Mouse (Mus musculus) neural tube, embryonic 12.5 days (tissue): ENCODE results near the gene Prr15l. TPM values are rescaled to one million over a fixed set of nuclear protein-coding genes. Genes with fewer than 3 reads are reported as not detected.
A peak's percentile ranks its signal among the peaks of the same experiment; 100 is the strongest.

Experiments used
- ATAC-seq: fragments of 200-750 bp; cut with Nextera tagmentation; 2 replicates; pipeline ENCODE4 v1.8.0; 2017; ENCODE audit warnings: low read depth, mild to moderate bottlenecking, moderate TSS enrichment, moderate library complexity; ENCODE audit not compliant: low FRiP score
- H3K27ac ChIP-seq: fragments of 300-500 bp; sonication (generic); 2 replicates; pipeline ENCODE4 v1.5.1; 2016
- H3K27me3 ChIP-seq: fragments of 300-500 bp; sonication (generic); replicated peaks from 2 replicates; pipeline ENCODE4 v1.6.1; 2016; ENCODE audit warnings: mild to moderate bottlenecking
- H3K36me3 ChIP-seq: fragments of 300-500 bp; sonication (generic); 2 replicates; pipeline ENCODE4 v1.6.1; 2016; ENCODE audit warnings: mild to moderate bottlenecking
- H3K4me1 ChIP-seq: fragments of 300-500 bp; sonication (generic); 2 replicates; pipeline ENCODE4 v1.6.1; 2016
- H3K4me2 ChIP-seq: fragments of 300-500 bp; sonication (generic); replicated peaks from 2 replicates; pipeline ENCODE4 v1.6.1; 2016; ENCODE audit warnings: mild to moderate bottlenecking
- H3K4me3 ChIP-seq: fragments of 300-500 bp; sonication (generic); 2 replicates; pipeline ENCODE4 v1.5.1; 2016
- H3K9ac ChIP-seq: fragments of 300-500 bp; sonication (generic); 2 replicates; pipeline ENCODE4 v1.6.1; 2016; ENCODE audit warnings: mild to moderate bottlenecking
- H3K9me3 ChIP-seq: fragments of 300-500 bp; sonication (generic); 2 replicates; pipeline ENCODE4 v1.6.1; 2016; ENCODE audit warnings: mild to moderate bottlenecking
- WGBS: fragments of 180-500 bp; shearing (Covaris S2); methylation state at CpG from one replicate; pipeline ENCODE4 v1.1.7; 2016; 5-methylcytosine and 5-hydroxymethylcytosine counted together
- polyA plus RNA-seq: library from polyadenylated mRNA; unstranded; fragments of >200 nt; fragmentation: Nextera tagmentation; extraction: Ambion mirVana; gene quantifications from 2 replicates; pipeline ENCODE4 v1.2.1, GENCODE M21; 2016

Gene Prr15l
- polyA plus RNA-seq, 1 experiment from 2014 or later: 0.61 TPM

GRCm38 (mm10) chr11:96926587-96926986, 1.3 kb upstream of the Prr15l start:
- Histone ChIP-seq H3K36me3 (no peaks in the 10 kb centered on the region), H3K4me1 (0 out of 2 replicates have a peak, but pooled peaks cover 7% of the 10 kb centered on the region), H3K9me3 (no peaks in the 10 kb centered on the region), H3K4me3 (no peak overlapping the region), H3K27ac (no peak overlapping the region), H3K4me2 (no peak overlapping the region), H3K27me3 (peaks cover 23% of the 10 kb centered on the region), H3K9ac (no peak overlapping the region)
- WGBS: 83% methylated on average over 5 of the region's 5 CpGs
- ATAC-seq: no peak

DNA sequence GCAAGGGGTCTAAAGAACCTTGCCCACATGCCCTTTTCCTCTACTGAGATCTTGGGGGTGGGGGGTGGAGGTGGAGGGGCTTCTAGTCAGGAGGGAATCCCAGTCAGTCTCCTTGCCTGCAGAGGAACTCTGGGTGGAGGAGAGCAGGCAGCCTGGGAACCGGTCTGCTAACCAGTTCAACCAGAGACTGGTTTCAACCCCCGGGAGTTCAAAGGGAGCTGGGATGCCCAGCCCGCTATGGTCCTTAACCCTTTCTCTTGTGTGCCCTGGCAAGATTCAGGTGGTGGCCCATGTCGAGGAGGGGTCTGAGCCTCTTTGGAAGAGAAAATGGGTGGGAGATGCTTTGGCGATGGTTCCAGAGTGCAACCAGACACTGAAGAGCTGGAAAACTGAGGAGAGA, 787 bp downstream of the Prr15l start:
- Histone ChIP-seq H3K27ac (no peak overlapping the region), H3K4me1 (0 out of 2 replicates have a peak, but pooled peaks cover 7% of the 10 kb centered on the region), H3K4me2 (no peak overlapping the region), H3K9ac (no peak overlapping the region), H3K36me3 (no peaks in the 10 kb centered on the region), H3K27me3 (peaks cover 23% of the 10 kb centered on the region), H3K9me3 (no peaks in the 10 kb centered on the region), H3K4me3 (no peak overlapping the region; the same call in 1 of the 2 replicates)
- ATAC-seq: no peak
- 8% methylated on average over 5 of the region's 5 CpGs for WGBS

GRCm38 (mm10) chr11:96929096-96929765, 1.3 kb downstream of the Prr15l start:
- no peaks in the 10 kb centered on the region for H3K9me3 ChIP-seq
- H3K27me3 ChIP-seq: peaks cover 23% of the 10 kb centered on the region
- no peak overlapping the region for H3K4me2 ChIP-seq
- no peak overlapping the region for H3K27ac ChIP-seq
- no peak overlapping the region for H3K9ac ChIP-seq
- H3K4me3 ChIP-seq: no peak overlapping the region
- no peak for ATAC-seq
- H3K4me1 ChIP-seq: 0 out of 2 replicates have a peak, but pooled peaks cover 7% of the 10 kb centered on the region
- H3K36me3 ChIP-seq: no peaks in the 10 kb centered on the region
- WGBS: 16% methylated on average over 13 of the region's 13 CpGs

- no peak overlapping the region for H3K4me2 ChIP-seq
- no peak overlapping the region for H3K27ac ChIP-seq
- no peak overlapping the region for H3K9ac ChIP-seq
- no peak for ATAC-seq
- 71% methylated on average over 9 of the region's 9 CpGs for WGBS
- H3K9me3 ChIP-seq: no peaks in the 10 kb centered on the region
- no peaks in the 10 kb centered on the region for H3K36me3 ChIP-seq
- H3K4me3 ChIP-seq: no peak overlapping the region
- H3K4me1 ChIP-seq: 0 out of 2 replicates have a peak, but pooled peaks cover 10% of the 10 kb centered on the region
- peaks cover 23% of the 10 kb centered on the region for H3K27me3 ChIP-seq
These were observed 1.9 kb downstream of the Prr15l start for GRCm38 (mm10) chr11:96929766-96930331.

GRCm38 (mm10) chr11:96931327-96932062, 3.6 kb downstream of the Prr15l start:
- no peak overlapping the region for H3K9ac ChIP-seq
- peaks cover 23% of the 10 kb centered on the region for H3K27me3 ChIP-seq
- no peak for ATAC-seq
- no peak overlapping the region for H3K4me2 ChIP-seq
- H3K9me3 ChIP-seq: no peaks in the 10 kb centered on the region
- no peak overlapping the region for H3K4me3 ChIP-seq
- 0 out of 2 replicates have a peak, but pooled peaks cover 12% of the 10 kb centered on the region for H3K4me1 ChIP-seq
- no peak overlapping the region for H3K27ac ChIP-seq
- WGBS: 70% methylated on average over 8 of the region's 8 CpGs
- H3K36me3 ChIP-seq: no peaks in the 10 kb centered on the region

DNA sequence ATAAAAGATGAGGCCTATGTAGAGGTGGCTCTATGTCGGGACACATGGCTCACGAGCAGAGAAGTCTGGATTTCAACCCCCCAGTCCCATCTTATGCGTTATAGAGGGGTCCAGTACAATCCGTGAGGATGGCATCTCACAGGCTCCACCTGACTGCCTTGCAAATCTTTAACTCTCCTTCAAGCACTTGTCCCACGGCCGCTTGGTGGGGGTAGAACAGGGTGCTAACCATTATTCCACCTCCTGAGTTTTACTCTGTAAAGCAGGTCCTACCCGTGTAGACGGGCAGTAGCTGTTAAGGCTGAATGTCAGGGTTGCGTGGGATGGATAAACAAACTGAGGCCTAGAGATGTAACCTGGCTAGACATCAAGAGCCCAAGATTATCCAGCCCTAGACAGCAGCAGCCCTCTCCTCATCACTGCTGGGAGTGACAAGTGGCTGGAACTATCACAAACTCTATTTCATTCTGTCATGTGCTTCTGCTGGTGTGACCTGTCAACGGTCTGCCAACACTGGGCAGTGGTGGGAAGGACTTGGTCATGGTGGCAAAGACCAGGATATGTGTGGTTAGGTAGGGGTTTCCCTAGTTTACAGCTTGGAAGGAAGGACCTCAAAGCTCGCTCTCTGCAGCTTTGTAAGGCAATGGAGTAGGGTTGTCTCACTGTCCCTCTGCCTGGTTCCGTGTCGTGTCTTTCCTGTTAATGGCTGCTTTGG, 5.8 kb downstream of the Prr15l start:
- no peak for ATAC-seq
- H3K9ac ChIP-seq: no peak overlapping the region
- peaks cover 13% of the 10 kb centered on the region for H3K27me3 ChIP-seq
- H3K36me3 ChIP-seq: no peaks in the 10 kb centered on the region
- WGBS: 94% methylated on average over 13 of the region's 13 CpGs
- no peak overlapping the region for H3K4me3 ChIP-seq
- no peak overlapping the region for H3K4me2 ChIP-seq
- no peak overlapping the region for H3K27ac ChIP-seq
- H3K9me3 ChIP-seq: no peaks in the 10 kb centered on the region
- 0 out of 2 replicates have a peak, but pooled peaks cover 12% of the 10 kb centered on the region for H3K4me1 ChIP-seq

DNA sequence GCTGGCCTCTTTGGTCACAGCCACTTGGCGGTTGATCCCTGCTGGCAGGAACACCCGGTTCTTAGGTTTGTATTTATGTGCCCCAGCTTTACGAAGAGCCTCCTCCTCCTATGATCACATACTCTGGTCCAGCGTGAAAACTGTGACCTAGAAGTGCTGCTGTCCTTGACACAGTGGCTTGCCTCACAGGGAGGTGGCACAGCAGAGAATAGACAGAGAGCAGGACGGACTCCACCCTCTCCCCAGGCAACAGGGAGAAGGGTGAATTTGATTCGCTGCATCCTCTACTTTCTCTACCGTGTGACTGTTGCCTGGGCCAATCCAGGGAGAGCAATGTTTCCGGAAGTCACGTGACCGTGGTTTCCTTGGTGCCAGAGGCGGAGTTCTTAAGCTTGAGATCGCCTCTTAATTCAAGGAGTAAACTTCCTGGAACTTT, 7.0 kb downstream of the Prr15l start:
- 22% methylated on average over 12 of the region's 12 CpGs for WGBS
- no peaks in the 10 kb centered on the region for H3K36me3 ChIP-seq
- H3K27me3 ChIP-seq: peaks cover 1% of the 10 kb centered on the region
- H3K4me1 ChIP-seq: 0 out of 2 replicates have a peak, but pooled peaks cover 6% of the 10 kb centered on the region
- no peak overlapping the region for H3K4me3 ChIP-seq
- H3K9me3 ChIP-seq: no peaks in the 10 kb centered on the region
- no peak for ATAC-seq
- H3K27ac ChIP-seq: no peak overlapping the region
- no peak overlapping the region for H3K9ac ChIP-seq
- H3K4me2 ChIP-seq: peak overlapping the region; percentile 35

- H3K27me3 ChIP-seq: no peaks in the 10 kb centered on the region
- H3K9me3 ChIP-seq: no peaks in the 10 kb centered on the region
- H3K9ac ChIP-seq: no peak overlapping the region
- H3K27ac ChIP-seq: no peak overlapping the region
- no peak overlapping the region for H3K4me3 ChIP-seq
- no peak for ATAC-seq
- 83% methylated on average over 9 of the region's 9 CpGs for WGBS
- H3K4me2 ChIP-seq: no peak overlapping the region
- H3K36me3 ChIP-seq: no peaks in the 10 kb centered on the region
- 0 out of 2 replicates have a peak, but pooled peaks cover 6% of the 10 kb centered on the region for H3K4me1 ChIP-seq
These were observed 8.2 kb downstream of the Prr15l start for GRCm38 (mm10) chr11:96935872-96936650.

GRCm38 (mm10) chr11:96937549-96938425, 9.9 kb downstream of the Prr15l start:
- no peak overlapping the region for H3K4me2 ChIP-seq
- no peak overlapping the region for H3K27ac ChIP-seq
- no peak for ATAC-seq
- H3K27me3 ChIP-seq: no peaks in the 10 kb centered on the region
- H3K4me3 ChIP-seq: no peak overlapping the region
- H3K36me3 ChIP-seq: no peaks in the 10 kb centered on the region
- H3K9ac ChIP-seq: no peak overlapping the region
- WGBS: 54% methylated on average over 10 of the region's 10 CpGs
- no peaks in the 10 kb centered on the region for H3K9me3 ChIP-seq
- 0 out of 2 replicates have a peak, but pooled peaks cover 6% of the 10 kb centered on the region for H3K4me1 ChIP-seq

DNA sequence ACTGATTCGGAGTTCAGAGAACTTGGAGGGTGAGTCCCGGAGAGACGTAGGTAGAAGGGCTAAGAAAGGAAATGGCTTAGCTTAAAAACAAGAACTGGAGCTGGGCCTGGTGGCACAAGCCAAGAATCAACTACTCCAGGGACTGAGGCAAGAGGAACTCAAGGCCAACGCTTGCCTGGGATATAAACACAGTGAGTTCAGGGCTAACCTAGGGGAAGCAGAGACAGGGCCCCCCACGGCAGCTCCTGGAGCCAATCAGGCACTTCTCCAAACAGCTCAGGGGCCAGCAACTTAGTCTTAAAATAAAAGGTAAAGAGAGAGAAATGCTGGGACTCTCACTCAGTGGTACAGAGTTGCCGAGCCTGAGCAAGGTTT, 10.5 kb downstream of the Prr15l start:
- Histone ChIP-seq H3K4me2 (no peak overlapping the region), H3K9me3 (no peaks in the 10 kb centered on the region), H3K36me3 (no peaks in the 10 kb centered on the region), H3K4me3 (no peak overlapping the region), H3K27me3 (no peaks in the 10 kb centered on the region), H3K4me1 (peaks cover 8% of the 10 kb centered on the region; the same call in 1 of the 2 replicates), H3K9ac (no peak overlapping the region), H3K27ac (no peak overlapping the region)
- ATAC-seq: no peak
- WGBS: 86% methylated on average over 6 of the region's 6 CpGs
